Mouse (Mus musculus) spleen, postnatal 4 days (tissue): ENCODE data around the gene Ccna2.

Experiments
- DNase-seq, 2 experiments: peaks; one replicate each; pipeline ENCODE4 v3.0.0; 2022; ENCODE audit warnings: low spot score in 2 of 2

The Ccna2 gene

GRCm38 (mm10) chr3:36533201-36533672, 38.7 kb downstream of the Ccna2 start:
- DNase-seq: no peak

- no peak for DNase-seq
Measured at GRCm38 (mm10) chr3:36532738-36533137, 39.2 kb downstream of the Ccna2 start.

GRCm38 (mm10) chr3:36531979-36532542, 39.9 kb downstream of the Ccna2 start:
- DNase-seq: no peak

GRCm38 (mm10) chr3:36531242-36531641, 40.7 kb downstream of the Ccna2 start:
- no peak for DNase-seq

- no peak for DNase-seq
Measured at GRCm38 (mm10) chr3:36530781-36531180, 41.2 kb downstream of the Ccna2 start.

GRCm38 (mm10) chr3:36530345-36530744, 41.6 kb downstream of the Ccna2 start:
- no peak for DNase-seq

GRCm38 (mm10) chr3:36524466-36524865, 47.5 kb downstream of the Ccna2 start:
- DNase-seq: no peak

GRCm38 (mm10) chr3:36522137-36522536, 49.8 kb downstream of the Ccna2 start:
- no peak for DNase-seq

- DNase-seq: no peak
Measured at GRCm38 (mm10) chr3:36521073-36522060, 50.6 kb downstream of the Ccna2 start, which contains the start of gene Gm11549. Gm11549 (minus strand) TSS chr3:36521813.

GRCm38 (mm10) chr3:36516196-36516595, 55.8 kb downstream of the Ccna2 start:
- no peak for DNase-seq
